Mouse (Mus musculus) Patski (cell line): ENCODE measurements at regions not wholly inside any gene's neighbourhood (a gene's known extent, or its start where the extent isn't known, plus 50 kb on each side); places are given as distances from the start of the nearest gene placed in this dataset.

Experiments used
- ATAC-seq: fragments of 100-300 bp; one replicate; pipeline ENCODE4 v1.8.0; 2021
- CTCF ChIA-PET: fragments of 350-600 bp; sonication (Branson Sonifier 250); formaldehyde crosslinking; loops from one replicate; lab custom pipeline; 2022; ENCODE audit warnings: inconsistent platforms; lab: Charles Lee
- POLR2A ChIA-PET: fragments of 350-600 bp; sonication (Branson Sonifier 250); formaldehyde crosslinking; loops from one replicate; lab custom pipeline; 2022; ENCODE audit warnings: antibody characterized with exemption, inconsistent platforms; lab: Charles Lee
- DNase-seq: peaks from one replicate; pipeline ENCODE4 v3.0.0-alpha.2; 2011; ENCODE audit warnings: low read depth, low spot score
- H3K27me3 ChIP-seq: fragments of 371-371 bp; one replicate; pipeline ENCODE4 v1.5.1; 2021
- CTCF ChIP-seq: fragments of 100-300 bp; IDR thresholded peaks from one replicate; pipeline ENCODE4 v1.5.1; 2021
- in situ Hi-C: fragments of 300-500 bp; cut with MboI; formaldehyde crosslinking; loops from 3 replicates; pipeline ENCODE4 v1.11.1; 2018; ENCODE audit warnings: low pct_unique_long_range_greater_than_20kb, mixed read lengths

- in situ Hi-C loops, result no loop called here
- ATAC-seq (no peak), DNase-seq (no peak)
- CTCF ChIA-PET, result interaction anchor here (1.5 to 2.8 kb wide), 2 partner anchors 14 to 16 kb away, joined by 3 to 10 read pairs; no protein-coding TSS in a partner anchor
- peaks cover 5% of the 10 kb centered on the region for H3K27me3 ChIP-seq
- TF ChIP-seq CTCF, result no peak
- POLR2A ChIA-PET, result no interaction called here
Measured at GRCm38 (mm10) chr3:159689743-159690142, 90.8 kb downstream of the Rpe65 start.

GRCm38 (mm10) chr3:159724340-159725119 is 114.9 kb upstream of the Wls start:
- no peaks in the 10 kb centered on the region for H3K27me3 ChIP-seq
- ChIA-PET CTCF (interaction anchor here (1.0 to 1.7 kb wide), 10 partner anchors 9 to 206 kb away, joined by 3 to 9 read pairs (median 4); partner anchors contain the start of gene Wls), POLR2A (interaction anchor here (0.6 kb wide), 1 partner anchor 876 kb away, joined by 3 read pairs; no protein-coding TSS in a partner anchor)
- DNase-seq (peak; percentile 30), ATAC-seq (peak; percentile 96)
- in situ Hi-C loops, result no loop called here
- TF ChIP-seq CTCF, result peak; percentile 77

- ChIA-PET POLR2A (interaction anchor here (0.7 kb wide), 1 partner anchor 13 kb away, joined by 3 read pairs; no protein-coding TSS in a partner anchor), CTCF (interaction anchor here (0.9 to 1.0 kb wide), 2 partner anchors 10 to 185 kb away, joined by 3 read pairs; no protein-coding TSS in a partner anchor)
- no peaks in the 10 kb centered on the region for H3K27me3 ChIP-seq
- in situ Hi-C loops, result no loop called here
- peak; percentile 91 for ATAC-seq
- DNase-seq, result peak; percentile 79
- no peak for TF ChIP-seq CTCF
Measured at GRCm38 (mm10) chr3:159732201-159732600, 107.3 kb upstream of the Wls start.

GRCm38 (mm10) chr3:159733141-159733540 is 106.3 kb upstream of the Wls start:
- no peak for ATAC-seq
- no peak for DNase-seq
- ChIA-PET POLR2A (no interaction called here), CTCF (interaction anchor here (0.7 kb wide), 1 partner anchor 98 kb away, joined by 3 read pairs; no protein-coding TSS in a partner anchor)
- no peak for TF ChIP-seq CTCF
- in situ Hi-C loops, result no loop called here
- H3K27me3 ChIP-seq, result no peaks in the 10 kb centered on the region

GRCm38 (mm10) chr3:159734547-159734946 is 104.9 kb upstream of the Wls start:
- CTCF ChIA-PET, result interaction anchor here (1.1 kb wide), 2 partner anchors 10 to 112 kb away, joined by 3 to 4 read pairs; no protein-coding TSS in a partner anchor
- DNase-seq, result no peak
- POLR2A ChIA-PET, result no interaction called here
- no peaks in the 10 kb centered on the region for H3K27me3 ChIP-seq
- TF ChIP-seq CTCF, result no peak
- in situ Hi-C loops, result no loop called here
- ATAC-seq, result no peak

GRCm38 (mm10) chr3:159736070-159736469 is 103.4 kb upstream of the Wls start:
- no peaks in the 10 kb centered on the region for H3K27me3 ChIP-seq
- ChIA-PET CTCF (interaction anchor here (1.5 kb wide), 1 partner anchor 69 kb away, joined by 3 read pairs; no protein-coding TSS in a partner anchor), POLR2A (no interaction called here)
- TF ChIP-seq CTCF, result no peak
- no peak for DNase-seq
- no peak for ATAC-seq
- in situ Hi-C loops, result no loop called here

- ChIA-PET CTCF (no interaction called here), POLR2A (no interaction called here)
- no peak for TF ChIP-seq CTCF
- in situ Hi-C loops, result no loop called here
- no peak for DNase-seq
- ATAC-seq, result no peak
- H3K27me3 ChIP-seq, result no peaks in the 10 kb centered on the region
Measured at GRCm38 (mm10) chr3:159740600-159741279, 98.7 kb upstream of the Wls start.

- no peaks in the 10 kb centered on the region for H3K27me3 ChIP-seq
- no peak for ATAC-seq
- ChIA-PET CTCF (interaction anchor here (1.3 kb wide), 1 partner anchor 10 kb away, joined by 3 read pairs; no protein-coding TSS in a partner anchor), POLR2A (interaction anchor here (0.6 to 0.8 kb wide), 2 partner anchors 81 to 115 kb away, joined by 3 to 5 read pairs; no protein-coding TSS in a partner anchor)
- DNase-seq, result no peak
- in situ Hi-C loops, result no loop called here
- TF ChIP-seq CTCF, result no peak
Measured at GRCm38 (mm10) chr3:159741816-159742215, 97.7 kb upstream of the Wls start.

GRCm38 (mm10) chr3:159759740-159760139 is 79.7 kb upstream of the Wls start:
- in situ Hi-C loops, result no loop called here
- POLR2A ChIA-PET, result no interaction called here
- CTCF ChIA-PET, result no interaction called here
- no peak for TF ChIP-seq CTCF
- DNase-seq, result no peak
- no peak for ATAC-seq
- H3K27me3 ChIP-seq, result no peaks in the 10 kb centered on the region

GRCm38 (mm10) chr3:159760293-159760692 is 79.2 kb upstream of the Wls start:
- no peak for TF ChIP-seq CTCF
- no peak for ATAC-seq
- in situ Hi-C loops, result no loop called here
- ChIA-PET CTCF (no interaction called here), POLR2A (no interaction called here)
- no peak for DNase-seq
- H3K27me3 ChIP-seq, result no peaks in the 10 kb centered on the region

GRCm38 (mm10) chr3:159760949-159761348 is 78.5 kb upstream of the Wls start:
- ChIA-PET POLR2A (no interaction called here), CTCF (no interaction called here)
- no peaks in the 10 kb centered on the region for H3K27me3 ChIP-seq
- TF ChIP-seq CTCF, result no peak
- ATAC-seq (no peak), DNase-seq (no peak)
- in situ Hi-C loops, result no loop called here
